Mouse (Mus musculus): ENCODE measurements at regions not wholly inside any gene's neighbourhood (a gene's known extent, or its start where the extent isn't known, plus 50 kb on each side); places are given as distances from the start of the nearest gene placed in this dataset.
"Not testable (repeated sequence)": the region's sequence is repeated elsewhere in the genome, so short reads cannot be mapped to it uniquely, and the experiment has no call there.

GRCm38 (mm10) chr17:93067850-93068249 lies 131.0 kb upstream of the Adcyap1 start:
- not testable (repeated sequence) for DNase-seq (ENCODE audit: low spot score in 2 of 2)

GRCm38 (mm10) chr17:93068489-93068888 lies 130.3 kb upstream of the Adcyap1 start:
- no peak for DNase-seq (ENCODE audit: low spot score in 2 of 2)

- DNase-seq (ENCODE audit: low spot score in 2 of 2) = no peak
Measured at GRCm38 (mm10) chr17:93084048-93084447, 114.8 kb upstream of the Adcyap1 start.

- DNase-seq (ENCODE audit: low spot score in 2 of 2) = no peak
Measured at GRCm38 (mm10) chr17:93104516-93104915, 94.3 kb upstream of the Adcyap1 start.

GRCm38 (mm10) chr17:93140003-93140402 lies 58.8 kb upstream of the Adcyap1 start:
- peak in 1 of 2 experiments; percentile 15 for DNase-seq (ENCODE audit: low spot score in 2 of 2)

- peak; percentile 75 to 82 for DNase-seq (ENCODE audit: low spot score in 2 of 2)
Measured at GRCm38 (mm10) chr17:93141125-93141524, 57.7 kb upstream of the Adcyap1 start.

Measured in layer of hippocampus, postnatal 10 days (tissue).